11 mouse cellular contexts compared by ENCODE assay signal in the genomic region with DNA sequence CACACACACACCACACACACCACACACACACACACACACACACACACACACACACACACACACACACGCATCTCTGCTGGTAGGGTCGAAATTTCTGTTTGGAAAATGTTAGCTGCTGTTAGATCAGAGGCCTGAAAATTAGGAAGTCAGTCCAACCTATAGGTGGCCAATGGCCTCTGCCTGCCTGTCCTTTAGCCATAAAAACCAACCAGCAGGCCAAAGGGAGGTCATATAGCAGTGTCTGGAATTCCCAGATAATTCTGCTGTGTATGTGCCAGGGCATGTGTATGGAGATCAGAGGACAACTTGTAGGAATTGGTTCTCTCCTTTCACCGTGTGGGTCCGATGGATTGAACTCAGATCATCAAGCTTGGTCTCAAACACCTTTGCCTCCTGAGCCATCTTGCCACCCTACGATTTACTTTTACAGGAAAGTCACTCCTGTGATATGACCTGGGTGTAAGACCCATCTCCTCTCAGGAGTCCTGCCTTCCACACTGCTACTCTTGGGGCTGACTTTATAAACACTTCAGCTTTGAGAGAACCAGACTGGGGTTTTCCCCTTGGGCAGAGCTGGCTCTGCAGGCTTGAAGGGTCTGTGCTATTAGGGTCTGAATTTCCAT. TPM values are rescaled to one million over a fixed set of nuclear protein-coding genes. Genes with fewer than 3 reads are reported as not detected.
DNase-seq lines count a peak whose midpoint lies in the region; ATAC-seq lines count a peak whose summit lies in the region.
"Had no signal": no experiment of that assay in that cellular context is flagged by ENCODE, and none has a peak within 500 bp of the region (broad histone marks: within the 10 kb centered on the region; RNA-seq: fewer than 3 reads in every experiment).

No protein-coding gene starts in this region.

- H3K9me3 ChIP-seq in midbrain, embryonic 10.5 days (replicated peaks) = no peaks in the 10 kb centered on the region
- H3K9me3 ChIP-seq in midbrain, embryonic 16.5 days (replicated peaks; ENCODE audit: control insufficient read depth, low read length, poor library complexity, severe bottlenecking) = no peaks in the 10 kb centered on the region
- no peaks in the 10 kb centered on the region for H3K9me3 ChIP-seq in heart, embryonic 13.5 days
- H3K9me3 ChIP-seq in liver, embryonic 11.5 days (ENCODE audit: control insufficient read depth, low read length) = no peaks in the 10 kb centered on the region
- H3K9me3 ChIP-seq: hindbrain, embryonic 15.5 days; liver, embryonic 13.5 days; neural tube, embryonic 13.5 days had no signal

- peak; percentile 1 for DNase-seq in gastrocnemius, postnatal 14 days
- DNase-seq in gastrocnemius, adult 8-10 months (ENCODE audit: low spot score in 2 of 2) = no peak
- DNase-seq in midbrain, embryonic 10.5 days (ENCODE audit: low spot score) = no peak
- peak; percentile 28 for DNase-seq in liver, embryonic 11.5 days (ENCODE audit: low spot score)
- no peak for DNase-seq in left cerebral cortex, adult 18-20 months (ENCODE audit: low spot score in 2 of 2)
- DNase-seq in urinary bladder, adult 18-20 months (ENCODE audit: low spot score in 2 of 2) = no peak
- DNase-seq: liver, embryonic 13.5 days had no signal

- H3K27ac ChIP-seq in midbrain, embryonic 10.5 days (replicated peaks) = peak overlapping the region; percentile 84
- no peak overlapping the region for H3K27ac ChIP-seq in midbrain, embryonic 16.5 days (ENCODE audit: low read length)
- peak overlapping the region; percentile 99 for H3K27ac ChIP-seq in heart, embryonic 13.5 days (replicated peaks)
- peak overlapping the region; percentile 49; the same call in 1 of the 2 replicates for H3K27ac ChIP-seq in liver, embryonic 11.5 days (ENCODE audit: low read depth, low read length)

- H3K9ac ChIP-seq in midbrain, embryonic 16.5 days (ENCODE audit: low read depth, low read length) = no peak overlapping the region
- H3K9ac ChIP-seq in heart, embryonic 13.5 days = peak overlapping the region; percentile 72
- H3K9ac ChIP-seq in liver, embryonic 11.5 days (ENCODE audit: low read depth, low read length) = no peak overlapping the region
- H3K9ac ChIP-seq: hindbrain, embryonic 15.5 days; liver, embryonic 13.5 days; neural tube, embryonic 13.5 days had no signal

- no peaks in the 10 kb centered on the region for H3K27me3 ChIP-seq in midbrain, embryonic 10.5 days (ENCODE audit: low read depth, poor library complexity, severe bottlenecking)
- no peaks in the 10 kb centered on the region for H3K27me3 ChIP-seq in midbrain, embryonic 16.5 days (ENCODE audit: control insufficient read depth, insufficient read depth, low read depth, low read length)
- no peaks in the 10 kb centered on the region for H3K27me3 ChIP-seq in heart, embryonic 13.5 days (replicated peaks)
- H3K27me3 ChIP-seq in liver, embryonic 11.5 days (replicated peaks; ENCODE audit: control insufficient read depth, insufficient read depth, low read length) = no peaks in the 10 kb centered on the region
- H3K27me3 ChIP-seq: hindbrain, embryonic 15.5 days; neural tube, embryonic 13.5 days had no signal

- 87% methylated on average over 5 of the region's 5 CpGs for WGBS in midbrain, embryonic 10.5 days
- 91% methylated on average over 5 of the region's 5 CpGs for WGBS in midbrain, embryonic 16.5 days
- WGBS in heart, embryonic 13.5 days = 40% methylated on average over 5 of the region's 5 CpGs
- 71% methylated on average over 5 of the region's 5 CpGs for WGBS in liver, embryonic 11.5 days

- no peak overlapping the region for H3K4me3 ChIP-seq in midbrain, embryonic 10.5 days
- no peak overlapping the region for H3K4me3 ChIP-seq in midbrain, embryonic 16.5 days (ENCODE audit: low read depth, low read length)
- no peak overlapping the region for H3K4me3 ChIP-seq in heart, embryonic 13.5 days
- H3K4me3 ChIP-seq in liver, embryonic 11.5 days (ENCODE audit: low read depth, low read length) = no peak overlapping the region
- H3K4me3 ChIP-seq: hindbrain, embryonic 15.5 days; liver, embryonic 13.5 days; neural tube, embryonic 13.5 days had no signal

- intact Hi-C loops in gastrocnemius, postnatal 14 days (cut with DNase I; ENCODE audit: low total_unique reads) = no loop called here

- H3K36me3 ChIP-seq in midbrain, embryonic 10.5 days = no peaks in the 10 kb centered on the region
- H3K36me3 ChIP-seq in midbrain, embryonic 16.5 days (ENCODE audit: control insufficient read depth, insufficient read depth, low read length) = no peaks in the 10 kb centered on the region
- no peaks in the 10 kb centered on the region for H3K36me3 ChIP-seq in heart, embryonic 13.5 days
- H3K36me3 ChIP-seq in liver, embryonic 11.5 days (ENCODE audit: control insufficient read depth, insufficient read depth, low read length) = no peaks in the 10 kb centered on the region
- H3K36me3 ChIP-seq: hindbrain, embryonic 15.5 days; liver, embryonic 13.5 days; neural tube, embryonic 13.5 days had no signal

- no peak overlapping the region for H3K4me2 ChIP-seq in midbrain, embryonic 16.5 days (ENCODE audit: low read length)
- peak overlapping the region; percentile 13 for H3K4me2 ChIP-seq in heart, embryonic 13.5 days
- no peak overlapping the region for H3K4me2 ChIP-seq in liver, embryonic 11.5 days
- H3K4me2 ChIP-seq: hindbrain, embryonic 15.5 days; liver, embryonic 13.5 days; neural tube, embryonic 13.5 days had no signal

- no peak for ATAC-seq in midbrain, embryonic 16.5 days
- ATAC-seq in heart, embryonic 13.5 days (ENCODE audit: extremely low read depth, insufficient number of reproducible peaks, low FRiP score, low TSS enrichment) = no peak
- ATAC-seq in liver, embryonic 11.5 days (replicated peaks; ENCODE audit: low FRiP score) = no peak

- peaks cover 39% of the 10 kb centered on the region for H3K4me1 ChIP-seq in midbrain, embryonic 10.5 days
- peaks cover 8% of the 10 kb centered on the region; the same call in 1 of the 2 replicates for H3K4me1 ChIP-seq in midbrain, embryonic 16.5 days (ENCODE audit: control insufficient read depth, insufficient read depth, low read length)
- peaks cover 93% of the 10 kb centered on the region for H3K4me1 ChIP-seq in heart, embryonic 13.5 days
- H3K4me1 ChIP-seq in liver, embryonic 11.5 days (replicated peaks; ENCODE audit: control insufficient read depth, insufficient read depth, low read length) = peaks cover 18% of the 10 kb centered on the region

RNA-seq across cellular contexts. Expression of gene Lsp1, which starts 1.8 kb away (rescaled TPM):
- total RNA-seq in gastrocnemius, postnatal 14 days (2021) = 10 to 100 TPM; 22.2 to 35.0 TPM
- total RNA-seq in gastrocnemius, adult 8-10 months (2022) = 10 to 100 TPM; 22.8 to 39.1 (median 34.1) TPM
- polyA plus RNA-seq in midbrain, embryonic 10.5 days (2016; fragmentation: Nextera tagmentation; extraction: Ambion mirVana) = 14.2 and 15.0 TPM in 2 replicates
- polyA plus RNA-seq in midbrain, embryonic 16.5 days (2015; fragmentation: Nextera tagmentation; extraction: Ambion mirVana) = 4.8 and 5.1 TPM in 2 replicates
- polyA plus RNA-seq in heart, embryonic 13.5 days (2015; fragmentation: Nextera tagmentation; extraction: Ambion mirVana) = 51.0 and 54.6 TPM in 2 replicates
- 19.2 and 20.7 TPM in 2 replicates for polyA plus RNA-seq in liver, embryonic 11.5 days (2014; fragmentation: Nextera tagmentation; extraction: Ambion mirVana)
- total RNA-seq in left cerebral cortex, adult 18-20 months (2021) = 1 to 10 TPM; 4.2 to 5.7 TPM

RNA-seq across cellular contexts. Expression of gene Tnni2, which starts 17.2 kb away (rescaled TPM):
- total RNA-seq in gastrocnemius, postnatal 14 days (2021) = over 10,000 TPM; 14,029 to 14,677 TPM
- over 10,000 TPM; 16,943 to 22,105 (median 19,624) TPM for total RNA-seq in gastrocnemius, adult 8-10 months (2022)
- polyA plus RNA-seq in midbrain, embryonic 10.5 days (2016; fragmentation: Nextera tagmentation; extraction: Ambion mirVana) = 0.52 and 1.5 TPM in 2 replicates
- polyA plus RNA-seq in midbrain, embryonic 16.5 days (2015; fragmentation: Nextera tagmentation; extraction: Ambion mirVana) = 0.51 and 0.78 TPM in 2 replicates
- 34.8 and 41.9 TPM in 2 replicates for polyA plus RNA-seq in heart, embryonic 13.5 days (2015; fragmentation: Nextera tagmentation; extraction: Ambion mirVana)
- 1.9 and 3.7 TPM in 2 replicates for polyA plus RNA-seq in liver, embryonic 11.5 days (2014; fragmentation: Nextera tagmentation; extraction: Ambion mirVana)
- under 1 TPM in 1 of 2 experiments, not detected in 1; 0.44 TPM for total RNA-seq in left cerebral cortex, adult 18-20 months (2021)

RNA-seq across cellular contexts. Expression of gene Syt8, which starts 24.1 kb away (rescaled TPM):
- total RNA-seq in gastrocnemius, postnatal 14 days (2021) = not detected
- not detected for total RNA-seq in gastrocnemius, adult 8-10 months (2022)
- polyA plus RNA-seq in midbrain, embryonic 10.5 days (2016; fragmentation: Nextera tagmentation; extraction: Ambion mirVana) = 0.34 TPM in 1 of 2 replicates, not detected in the other
- polyA plus RNA-seq in midbrain, embryonic 16.5 days (2015; fragmentation: Nextera tagmentation; extraction: Ambion mirVana) = not detected in 2 replicates
- polyA plus RNA-seq in heart, embryonic 13.5 days (2015; fragmentation: Nextera tagmentation; extraction: Ambion mirVana) = 0.19 and 0.41 TPM in 2 replicates
- polyA plus RNA-seq in liver, embryonic 11.5 days (2014; fragmentation: Nextera tagmentation; extraction: Ambion mirVana) = 0.41 and 0.42 TPM in 2 replicates
- not detected for total RNA-seq in left cerebral cortex, adult 18-20 months (2021)
- polyA plus RNA-seq: hindbrain, embryonic 15.5 days; liver, embryonic 13.5 days; neural tube, embryonic 13.5 days had no signal

RNA-seq across cellular contexts. Expression of gene Tnnt3, which starts 39.8 kb away (rescaled TPM):
- total RNA-seq in gastrocnemius, postnatal 14 days (2021) = over 10,000 TPM; 22,199 to 23,470 TPM
- total RNA-seq in gastrocnemius, adult 8-10 months (2022) = over 10,000 TPM; 31,851 to 38,724 (median 35,835) TPM
- 1.9 TPM in 2 replicates for polyA plus RNA-seq in midbrain, embryonic 10.5 days (2016; fragmentation: Nextera tagmentation; extraction: Ambion mirVana)
- 0.91 and 1.6 TPM in 2 replicates for polyA plus RNA-seq in midbrain, embryonic 16.5 days (2015; fragmentation: Nextera tagmentation; extraction: Ambion mirVana)
- polyA plus RNA-seq in heart, embryonic 13.5 days (2015; fragmentation: Nextera tagmentation; extraction: Ambion mirVana) = 4.0 and 5.4 TPM in 2 replicates
- 1.5 and 2.4 TPM in 2 replicates for polyA plus RNA-seq in liver, embryonic 11.5 days (2014; fragmentation: Nextera tagmentation; extraction: Ambion mirVana)
- not detected for total RNA-seq in left cerebral cortex, adult 18-20 months (2021)

Comparison
In these comparisons a context has a peak if more than half of its experiments do, and no peak if none do; other contexts are left out.
1. DNase-seq: peak in gastrocnemius, postnatal 14 days (single experiment) and liver, embryonic 11.5 days (single experiment); none in gastrocnemius, adult 8-10 months (0 of 2), midbrain, embryonic 10.5 days (single experiment), left cerebral cortex, adult 18-20 months (0 of 2) and urinary bladder, adult 18-20 months (0 of 2).